Mouse (Mus musculus) small intestine, adult 2 months (tissue): Measurements from ENCODE around the gene Szt2.

Source experiments
- CTCF ChIP-seq: fragments of 200-500 bp; IDR thresholded peaks from 2 replicates; pipeline ENCODE4 v1.5.1; 2012; ENCODE audit warnings: low read depth, mild to moderate bottlenecking, control low read depth, inconsistent platforms, low read length, moderate library complexity, mixed read lengths; ENCODE audit not compliant: insufficient replicate concordance, insufficient read length; ENCODE audit errors: extremely low read depth
- POLR2A ChIP-seq: fragments of 200-500 bp; IDR thresholded peaks from 2 replicates; pipeline ENCODE4 v1.6.1; 2012; ENCODE audit warnings: low read depth, mild to moderate bottlenecking, control low read depth, inconsistent platforms, low read length, moderate library complexity

DNA sequence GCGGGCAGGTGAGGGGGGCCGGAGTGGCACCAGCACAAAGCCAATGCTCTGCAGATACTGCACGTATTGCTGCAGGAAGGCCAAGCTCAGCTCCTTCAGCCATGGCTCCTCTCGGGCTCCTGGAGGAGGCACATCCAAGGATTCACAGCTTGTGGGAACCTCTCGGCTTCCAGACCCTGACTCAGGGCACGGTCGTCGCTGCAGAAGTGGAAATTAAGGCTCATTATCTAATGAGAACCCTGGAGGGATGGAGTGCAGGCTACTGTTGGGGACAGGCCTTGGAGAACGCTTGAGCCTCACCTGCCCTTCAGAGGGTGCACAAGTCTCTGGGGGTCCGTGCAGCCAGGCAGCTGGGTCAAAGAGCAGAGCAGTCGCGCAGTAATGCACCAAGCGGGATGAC, 37.3 kb downstream of the Szt2 start:
- TF ChIP-seq CTCF (no peak), POLR2A (no peak)
